Mouse (Mus musculus) B cell, adult (primary cell): Measurements from ENCODE around the gene Tdpoz1. TPM values are rescaled to one million over a fixed set of nuclear protein-coding genes. Genes with fewer than 3 reads are reported as not detected.

ENCODE experiments used
- total RNA-seq: library from RNA; stranded (reverse); gene quantifications from 4 replicates; pipeline ENCODE4 v1.2.4, GENCODE M21; 2023; ENCODE audit not compliant: inconsistent age

Tdpoz1 gene
- total RNA-seq: not detected in 4 replicates

DNA sequence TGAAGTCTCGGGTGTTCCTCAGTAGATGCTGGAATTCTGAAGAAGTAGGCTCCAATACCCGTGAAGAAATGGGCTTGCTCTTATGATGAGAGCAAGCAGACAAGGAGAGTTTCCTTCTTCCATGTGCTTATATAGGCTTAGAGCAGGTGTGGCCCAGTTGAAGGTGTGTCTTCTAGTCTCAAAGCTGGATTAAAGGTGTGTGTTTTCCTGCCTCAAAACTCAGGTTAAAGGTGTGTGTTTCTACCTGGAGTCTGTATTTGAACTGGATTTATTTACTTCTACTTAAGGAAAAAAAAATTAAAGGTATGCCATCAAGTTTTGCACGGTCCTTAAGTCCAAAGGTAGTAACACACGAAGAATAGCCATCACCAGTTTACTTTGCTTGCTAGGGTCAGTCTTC, at the start of gene Tdpoz1:
Gene Tdpoz1 (minus strand): TSS at position 101 of the 400 bp plus-strand sequence.

DNA sequence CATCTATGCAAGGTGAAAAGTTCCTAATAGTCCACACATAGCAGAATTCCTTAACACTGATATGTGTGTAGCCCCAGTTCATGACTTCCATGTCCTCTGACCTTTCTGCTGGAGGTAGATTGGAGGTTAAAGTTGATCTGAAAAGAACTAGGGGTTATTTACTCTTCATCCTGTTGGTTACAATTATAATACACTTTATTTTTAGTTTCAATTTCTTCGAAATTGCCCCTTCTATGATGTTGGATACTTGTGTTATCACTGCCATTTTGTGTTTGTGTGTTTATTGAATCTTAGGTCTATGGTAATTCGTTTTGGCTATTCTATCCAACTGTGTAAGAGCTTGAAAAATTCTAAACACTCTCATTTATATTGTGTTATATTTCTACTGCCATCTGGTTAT, 16.9 kb upstream of the Tdpoz1 start, which contains the start of gene Gm37596:
Gene Gm37596 (minus strand): TSS at position 101 of the 400 bp plus-strand sequence.

DNA sequence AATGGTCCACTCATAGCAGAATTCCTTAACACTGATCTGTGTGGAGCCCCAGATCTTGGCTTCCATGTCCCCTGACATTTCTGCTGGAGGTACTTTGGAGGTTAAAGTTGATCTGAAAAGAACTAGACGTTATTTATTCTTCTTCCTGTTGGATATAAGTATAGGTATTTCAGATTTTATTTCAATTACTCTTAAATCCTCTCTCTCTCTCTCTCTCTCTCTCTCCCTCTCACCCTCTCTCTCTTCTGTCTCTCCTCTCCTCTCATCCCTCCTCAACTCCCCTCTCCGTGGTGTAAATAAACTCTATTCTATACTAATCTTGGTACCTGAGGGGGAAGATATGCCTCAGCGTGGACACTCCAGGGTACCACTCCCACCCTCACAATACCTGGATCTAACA, 23.5 kb downstream of the Tdpoz1 start, which contains the start of gene Tdpoz2:
Gene Tdpoz2 (minus strand): TSS at position 101 of the 400 bp plus-strand sequence.

Other genes starting within 250 kb of the Tdpoz1 start
- not detected in 4 replicates for gene Tchh, start 234.0 kb downstream of the Tdpoz1 start, total RNA-seq
- not detected in 4 replicates for gene Tchhl1, start 207.6 kb downstream of the Tdpoz1 start, total RNA-seq
- 220 to 252 TPM (median 233 TPM) in 4 replicates for gene S100a11, start 155.8 kb downstream of the Tdpoz1 start, total RNA-seq
- 184 to 224 TPM (median 202 TPM) in 4 replicates for gene S100a10, start 121.2 kb downstream of the Tdpoz1 start, total RNA-seq
- not detected in 4 replicates for gene Tdpoz2, start 23.6 kb downstream of the Tdpoz1 start, total RNA-seq
- not detected in 4 replicates for gene Gm37596, start 16.8 kb upstream of the Tdpoz1 start, total RNA-seq
- not detected in 4 replicates for gene Gm5773, start 96.7 kb upstream of the Tdpoz1 start, total RNA-seq
- gene Tdpoz4, start 120.1 kb upstream of the Tdpoz1 start, total RNA-seq: not detected in 4 replicates
- gene Tdpoz3, start 149.7 kb upstream of the Tdpoz1 start, total RNA-seq: not detected in 4 replicates